Mouse (Mus musculus) MEL (cell line): ENCODE measurements around the gene Alpk1.

ENCODE experiments used
- CTCF ChIP-seq, 3 experiments: IDR thresholded peaks in 2 of 3; conservative IDR thresholded peaks in 1 of 3; 2 replicates each; pipeline ENCODE4 v1.5.1; 2011 to 2012; ENCODE audit warnings: low read length in 3 of 3, low read depth in 2 of 3, mild to moderate bottlenecking in 2 of 3, improper control_type of control experiment in 1 of 3, inconsistent platforms in 1 of 3, mixed read lengths in 1 of 3, moderate library complexity in 1 of 3; ENCODE audit not compliant: control insufficient read depth in 1 of 3, insufficient read depth in 1 of 3, poor library complexity in 1 of 3, severe bottlenecking in 1 of 3
- ELF1 ChIP-seq: IDR thresholded peaks from 2 replicates; pipeline ENCODE4 v1.6.1; 2014; ENCODE audit warnings: low read depth, mild to moderate bottlenecking, inconsistent platforms, low read length, improper control_type of control experiment, moderate library complexity
- EP300 ChIP-seq, 2 experiments: IDR thresholded peaks; 2 replicates each; pipeline ENCODE4 v1.6.1; 2011; ENCODE audit warnings: improper control_type of control experiment in 2 of 2, low read length in 2 of 2, low read depth in 1 of 2, mild to moderate bottlenecking in 1 of 2
- GABPA ChIP-seq: IDR thresholded peaks from 2 replicates; pipeline ENCODE4 v1.6.1; 2012; ENCODE audit warnings: low read depth, mild to moderate bottlenecking, inconsistent platforms, low read length, improper control_type of control experiment, moderate library complexity
- NRF1 ChIP-seq: IDR thresholded peaks from 2 replicates; pipeline ENCODE4 v1.6.1; 2014; ENCODE audit warnings: low read depth, mild to moderate bottlenecking, inconsistent platforms, low read length, improper control_type of control experiment, moderate library complexity; ENCODE audit not compliant: poor library complexity, insufficient read depth, severe bottlenecking
- POLR2A ChIP-seq, 2 experiments: IDR thresholded peaks; 2 replicates each; pipeline ENCODE4 v1.6.1; 2011 to 2012; ENCODE audit warnings: low read length in 2 of 2, mild to moderate bottlenecking in 2 of 2, control low read depth in 1 of 2, improper control_type of control experiment in 1 of 2, low read depth in 1 of 2, moderate library complexity in 1 of 2; ENCODE audit not compliant: control insufficient read depth in 1 of 2, insufficient read depth in 1 of 2, poor library complexity in 1 of 2
- RCOR1 ChIP-seq: IDR thresholded peaks from 2 replicates; pipeline ENCODE4 v1.6.1; 2012; ENCODE audit warnings: low read depth, mild to moderate bottlenecking, inconsistent platforms, low read length, improper control_type of control experiment
- TCF12 ChIP-seq: IDR thresholded peaks from 2 replicates; pipeline ENCODE4 v1.6.1; 2014; ENCODE audit warnings: low read depth, mild to moderate bottlenecking, inconsistent platforms, low read length, improper control_type of control experiment, moderate library complexity
- ZNF384 ChIP-seq: IDR thresholded peaks from 2 replicates; pipeline ENCODE4 v1.6.1; 2012; ENCODE audit warnings: low read depth, mild to moderate bottlenecking, inconsistent platforms, low read length, improper control_type of control experiment

- TF ChIP-seq POLR2A (IDR thresholded peaks at IDR 0.05; ENCODE audit: control insufficient read depth in 1 of 2, insufficient read depth in 1 of 2, low read depth in 1 of 2, low read length in 2 of 2, poor library complexity in 1 of 2) (no peak), CTCF (IDR thresholded peaks at IDR 0.05 in 2 of 3, conservative IDR thresholded peaks at IDR 0.05 in 1 of 3; ENCODE audit: control insufficient read depth in 1 of 3, insufficient read depth in 1 of 3, low read depth in 2 of 3, low read length in 3 of 3, poor library complexity in 1 of 3, severe bottlenecking in 1 of 3) (no peak), ELF1 (no peak), EP300 (IDR thresholded peaks at IDR 0.05; ENCODE audit: low read depth in 1 of 2, low read length in 2 of 2) (no peak), RCOR1 (no peak), NRF1 (no peak), TCF12 (no peak), ZNF384 (no peak), GABPA (no peak)
These were observed 38.7 kb upstream of the Alpk1 start for GRCm38 (mm10) chr3:127818694-127819663.
